Mouse (Mus musculus): Measurements from ENCODE around the gene Nptn. TPM values are rescaled to one million over a fixed set of nuclear protein-coding genes. Genes with fewer than 3 reads are reported as not detected.

The Nptn gene
- polyA plus RNA-seq (2014; fragmentation: Illumina TruSeq; extraction: RNeasy Lipid Tissue Mini Kit (QIAGEN cat#74804); ENCODE audit: low read depth, low replicate concordance): 202 TPM

DNA sequence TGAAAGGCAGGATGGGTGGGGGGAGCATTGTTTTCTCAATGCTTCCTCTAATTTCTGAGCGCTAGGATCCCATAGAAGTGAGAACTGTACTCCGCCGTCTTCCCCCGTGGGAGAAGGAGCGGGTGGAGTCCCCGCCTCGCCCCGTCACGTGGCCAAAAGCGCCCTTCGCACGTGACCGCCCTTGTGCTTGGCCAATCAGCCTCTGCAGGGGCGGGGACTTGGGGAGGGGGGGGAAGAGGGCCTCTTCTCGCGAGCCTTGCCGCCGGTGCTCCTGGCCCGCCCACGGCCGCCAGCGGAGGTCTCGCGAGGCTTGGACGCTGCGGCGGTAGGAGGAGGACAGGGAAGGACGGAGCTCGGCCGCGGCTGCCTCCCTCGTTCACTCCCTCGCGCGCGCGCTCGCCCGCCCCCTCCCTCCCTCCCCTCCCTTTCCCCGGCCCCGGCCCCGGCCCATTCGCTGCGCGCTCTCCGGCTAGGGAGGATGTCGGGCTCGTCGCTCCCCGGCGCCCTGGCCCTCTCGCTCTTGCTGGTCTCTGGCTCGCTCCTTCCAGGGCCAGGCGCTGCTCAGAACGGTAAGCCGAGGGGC is at the start of gene Nptn:
TSS of gene Nptn (plus strand) at position 283 of the 583 bp plus-strand sequence.

DNA sequence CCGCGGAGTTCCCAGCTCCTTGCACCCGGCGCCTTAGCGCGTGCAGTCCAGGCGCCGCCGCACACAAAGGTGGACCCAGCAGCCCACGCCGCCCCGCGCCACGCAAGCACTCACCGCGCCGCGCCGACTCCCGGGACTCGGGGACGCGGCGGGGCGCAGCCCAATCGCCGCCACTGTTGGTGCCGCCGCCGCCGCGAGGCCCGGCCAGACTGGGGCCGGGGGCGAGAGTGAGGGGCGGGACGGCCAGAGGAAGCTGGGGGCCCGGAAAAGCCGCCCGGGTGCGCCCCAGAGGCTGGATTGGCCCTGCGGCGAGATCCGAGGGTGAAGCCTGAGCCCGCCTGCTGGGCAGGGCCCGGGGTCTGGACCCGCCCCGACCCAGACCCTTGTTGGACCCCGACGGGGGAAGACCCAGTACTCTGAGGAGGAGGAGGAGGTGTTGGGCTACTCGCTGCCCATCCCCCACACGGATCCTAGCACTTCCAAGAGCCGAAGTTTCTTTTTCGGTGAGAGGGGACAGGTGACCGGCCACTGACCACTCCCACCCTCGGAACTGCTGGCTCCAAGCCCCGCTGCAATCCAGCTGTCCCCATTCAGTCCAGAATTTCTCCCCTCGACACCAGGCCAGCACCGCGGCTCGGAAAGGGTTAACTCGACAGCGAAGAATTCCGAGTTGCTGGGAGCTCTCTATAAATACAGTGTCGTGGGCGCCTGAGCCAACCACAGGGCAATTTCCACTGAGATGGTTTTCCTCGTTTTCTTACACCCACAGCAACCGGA is 26.9 kb upstream of the Nptn start, which contains the start of gene Cd276:
TSS of gene Cd276 (minus strand) at position 530 of the 777 bp plus-strand sequence.

Other genes with a start within 250 kb of the Nptn start
- gene Tbc1d21, start 211.8 kb upstream of the Nptn start, polyA plus RNA-seq (2014; fragmentation: Illumina TruSeq; extraction: RNeasy Lipid Tissue Mini Kit (QIAGEN cat#74804); ENCODE audit: low read depth, low replicate concordance): not detected
- gene Insyn1, start 93.6 kb upstream of the Nptn start, polyA plus RNA-seq (2014; fragmentation: Illumina TruSeq; extraction: RNeasy Lipid Tissue Mini Kit (QIAGEN cat#74804); ENCODE audit: low read depth, low replicate concordance): 25.9 TPM
- 3.6 TPM for gene Cd276, start 26.8 kb upstream of the Nptn start, polyA plus RNA-seq (2014; fragmentation: Illumina TruSeq; extraction: RNeasy Lipid Tissue Mini Kit (QIAGEN cat#74804); ENCODE audit: low read depth, low replicate concordance)
- gene Rec114, start 161.7 kb downstream of the Nptn start, polyA plus RNA-seq (2014; fragmentation: Illumina TruSeq; extraction: RNeasy Lipid Tissue Mini Kit (QIAGEN cat#74804); ENCODE audit: low read depth, low replicate concordance): 0.76 TPM
- 6.2 TPM for gene Hcn4, start 241.2 kb downstream of the Nptn start, polyA plus RNA-seq (2014; fragmentation: Illumina TruSeq; extraction: RNeasy Lipid Tissue Mini Kit (QIAGEN cat#74804); ENCODE audit: low read depth, low replicate concordance)

Data from heart, adult 10 weeks (tissue).